Mouse (Mus musculus): ENCODE measurements at regions not wholly inside any gene's neighbourhood (a gene's known extent, or its start where the extent isn't known, plus 50 kb on each side); places are given as distances from the start of the nearest gene placed in this dataset.

GRCm38 (mm10) chr19:24622776-24623175 is 51.0 kb upstream of the Tmem252 start:
- no peaks in the 10 kb centered on the region for H3K4me1 ChIP-seq (replicated peaks; ENCODE audit: insufficient read depth, low read length)
- H3K27ac ChIP-seq: no peak overlapping the region
- no peak for DNase-seq (ENCODE audit: low spot score)
- no peaks in the 10 kb centered on the region for H3K9me3 ChIP-seq (replicated peaks; ENCODE audit: low read length)
- no peak for TF ChIP-seq CTCF (IDR thresholded peaks at IDR 0.05; ENCODE audit: low read depth)
- no peak overlapping the region for H3K4me3 ChIP-seq (replicated peaks; ENCODE audit: low read depth, low read length)
- no peaks in the 10 kb centered on the region for H3K36me3 ChIP-seq (ENCODE audit: insufficient read depth, low read length)
- no peak overlapping the region for H3K9ac ChIP-seq (ENCODE audit: low read depth, low read length)
- WGBS: 96% methylated on average over 9 of the region's 9 CpGs
- H3K27me3 ChIP-seq (ENCODE audit: insufficient read depth, low read length): no peaks in the 10 kb centered on the region
- no peak overlapping the region for H3K4me2 ChIP-seq (ENCODE audit: low read length)
- no peak for ATAC-seq (replicated peaks; ENCODE audit: low FRiP score, low read depth)

- Histone ChIP-seq H3K4me3 (replicated peaks; ENCODE audit: low read depth, low read length) (no peak overlapping the region), H3K4me2 (ENCODE audit: low read length) (no peak overlapping the region), H3K9me3 (replicated peaks; ENCODE audit: low read length) (no peaks in the 10 kb centered on the region), H3K27me3 (ENCODE audit: insufficient read depth, low read length) (no peaks in the 10 kb centered on the region), H3K9ac (ENCODE audit: low read depth, low read length) (no peak overlapping the region), H3K4me1 (replicated peaks; ENCODE audit: insufficient read depth, low read length) (no peaks in the 10 kb centered on the region), H3K36me3 (ENCODE audit: insufficient read depth, low read length) (no peaks in the 10 kb centered on the region), H3K27ac (no peak overlapping the region)
- no peak for TF ChIP-seq CTCF (IDR thresholded peaks at IDR 0.05; ENCODE audit: low read depth)
- ATAC-seq (replicated peaks; ENCODE audit: low FRiP score, low read depth) (no peak), DNase-seq (ENCODE audit: low spot score) (no peak)
- 60% methylated on average over 4 of the region's 4 CpGs for WGBS
These were observed 51.5 kb upstream of the Tmem252 start for GRCm38 (mm10) chr19:24622309-24622708.

GRCm38 (mm10) chr19:24621610-24622220 is 52.1 kb upstream of the Tmem252 start:
- DNase-seq (ENCODE audit: low spot score) (peak; percentile 90), ATAC-seq (replicated peaks; ENCODE audit: low FRiP score, low read depth) (0 out of 2 replicates have a peak, but pooled peaks have one; percentile 54)
- Histone ChIP-seq H3K9me3 (replicated peaks; ENCODE audit: low read length) (no peaks in the 10 kb centered on the region), H3K4me2 (ENCODE audit: low read length) (no peak overlapping the region), H3K27ac (no peak overlapping the region), H3K4me3 (replicated peaks; ENCODE audit: low read depth, low read length) (no peak overlapping the region), H3K27me3 (ENCODE audit: insufficient read depth, low read length) (no peaks in the 10 kb centered on the region), H3K4me1 (replicated peaks; ENCODE audit: insufficient read depth, low read length) (no peaks in the 10 kb centered on the region), H3K9ac (ENCODE audit: low read depth, low read length) (no peak overlapping the region), H3K36me3 (ENCODE audit: insufficient read depth, low read length) (no peaks in the 10 kb centered on the region)
- TF ChIP-seq CTCF (IDR thresholded peaks at IDR 0.05; ENCODE audit: low read depth): peak; percentile 90
- 30% methylated on average over 8 of the region's 8 CpGs for WGBS

- no peak for TF ChIP-seq CTCF (IDR thresholded peaks at IDR 0.05; ENCODE audit: low read depth)
- no peak overlapping the region for H3K4me3 ChIP-seq (replicated peaks; ENCODE audit: low read depth, low read length)
- H3K27ac ChIP-seq: no peak overlapping the region
These were observed 58.0 kb upstream of the Tmem252 start for GRCm38 (mm10) chr19:24615762-24616310.

DNA sequence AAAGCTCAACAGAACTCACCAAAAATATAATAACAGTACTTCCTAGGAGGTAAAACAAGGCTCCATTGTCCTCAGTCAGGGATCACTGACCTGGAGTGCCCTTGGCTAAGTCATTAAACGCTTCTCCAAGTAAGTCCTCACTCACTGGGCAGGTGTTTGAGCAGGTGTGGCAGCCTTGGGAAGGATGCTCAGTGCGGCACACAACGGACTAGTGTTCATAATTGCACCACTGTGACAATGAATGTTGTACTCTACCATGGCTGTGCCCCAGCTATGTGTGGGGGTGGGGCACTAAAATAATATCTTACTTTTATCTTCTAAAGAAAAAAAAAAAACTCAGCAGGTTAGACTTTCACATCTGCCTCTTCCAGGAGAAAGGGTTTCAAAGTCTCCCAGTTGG is 52.2 kb upstream of the Pip5k1b start:
- Histone ChIP-seq H3K36me3 (ENCODE audit: insufficient read depth, low read length) (no peaks in the 10 kb centered on the region), H3K27me3 (ENCODE audit: insufficient read depth, low read length) (no peaks in the 10 kb centered on the region; the same call in 1 of the 2 replicates), H3K9ac (ENCODE audit: low read depth, low read length) (no peak overlapping the region), H3K4me3 (replicated peaks; ENCODE audit: low read depth, low read length) (no peak overlapping the region), H3K4me2 (ENCODE audit: low read length) (no peak overlapping the region), H3K4me1 (replicated peaks; ENCODE audit: insufficient read depth, low read length) (no peaks in the 10 kb centered on the region), H3K27ac (no peak overlapping the region), H3K9me3 (replicated peaks; ENCODE audit: low read length) (no peaks in the 10 kb centered on the region)
- no peak for ATAC-seq (replicated peaks; ENCODE audit: low FRiP score, low read depth)
- DNase-seq (ENCODE audit: low spot score): no peak
- WGBS: 52% methylated on average over 3 of the region's 3 CpGs
- no peak for TF ChIP-seq CTCF (IDR thresholded peaks at IDR 0.05; ENCODE audit: low read depth)

More at GRCm38 (mm10) chr19:24615762-24616310, 58.0 kb upstream of the Tmem252 start:
- Histone ChIP-seq H3K4me1 (replicated peaks; ENCODE audit: insufficient read depth, low read length) (no peaks in the 10 kb centered on the region), H3K27me3 (ENCODE audit: insufficient read depth, low read length) (no peaks in the 10 kb centered on the region), H3K4me2 (ENCODE audit: low read length) (no peak overlapping the region), H3K9me3 (replicated peaks; ENCODE audit: low read length) (no peaks in the 10 kb centered on the region), H3K36me3 (ENCODE audit: insufficient read depth, low read length) (no peaks in the 10 kb centered on the region), H3K9ac (ENCODE audit: low read depth, low read length) (no peak overlapping the region)
- DNase-seq (ENCODE audit: low spot score): no peak
- no peak for ATAC-seq (replicated peaks; ENCODE audit: low FRiP score, low read depth)
- WGBS: 85% methylated on average over 7 of the region's 7 CpGs

- Histone ChIP-seq H3K9ac (ENCODE audit: low read depth, low read length) (no peak overlapping the region), H3K27ac (no peak overlapping the region), H3K9me3 (replicated peaks; ENCODE audit: low read length) (no peaks in the 10 kb centered on the region), H3K4me3 (replicated peaks; ENCODE audit: low read depth, low read length) (no peak overlapping the region), H3K4me1 (replicated peaks; ENCODE audit: insufficient read depth, low read length) (no peaks in the 10 kb centered on the region), H3K4me2 (ENCODE audit: low read length) (no peak overlapping the region), H3K27me3 (ENCODE audit: insufficient read depth, low read length) (no peaks in the 10 kb centered on the region; the same call in 1 of the 2 replicates), H3K36me3 (ENCODE audit: insufficient read depth, low read length) (no peaks in the 10 kb centered on the region)
- 75% methylated on average over 5 of the region's 5 CpGs for WGBS
- DNase-seq (ENCODE audit: low spot score) (peak; percentile 36), ATAC-seq (replicated peaks; ENCODE audit: low FRiP score, low read depth) (no peak)
- peak; percentile 74 for TF ChIP-seq CTCF (IDR thresholded peaks at IDR 0.05; ENCODE audit: low read depth)
These were observed 50.8 kb upstream of the Pip5k1b start for GRCm38 (mm10) chr19:24606390-24606976.
